Mouse (Mus musculus) MEL (cell line): ENCODE results near the gene Hspb6.

Experiments
- CTCF ChIP-seq, 3 experiments: IDR thresholded peaks in 2 of 3; conservative IDR thresholded peaks in 1 of 3; 2 replicates each; pipeline ENCODE4 v1.5.1; 2011 to 2012; ENCODE audit warnings: low read length in 3 of 3, low read depth in 2 of 3, mild to moderate bottlenecking in 2 of 3, improper control_type of control experiment in 1 of 3, inconsistent platforms in 1 of 3, mixed read lengths in 1 of 3, moderate library complexity in 1 of 3; ENCODE audit not compliant: control insufficient read depth in 1 of 3, insufficient read depth in 1 of 3, poor library complexity in 1 of 3, severe bottlenecking in 1 of 3
- EP300 ChIP-seq, 2 experiments: IDR thresholded peaks; 2 replicates each; pipeline ENCODE4 v1.6.1; 2011; ENCODE audit warnings: improper control_type of control experiment in 2 of 2, low read length in 2 of 2, low read depth in 1 of 2, mild to moderate bottlenecking in 1 of 2
- GATA1 ChIP-seq: IDR thresholded peaks from 2 replicates; pipeline ENCODE4 v1.6.1; 2011; ENCODE audit warnings: low read depth, low read length, improper control_type of control experiment
- JUND ChIP-seq: IDR thresholded peaks from 2 replicates; pipeline ENCODE4 v1.6.1; 2011; ENCODE audit warnings: low read depth, mild to moderate bottlenecking, improper control_type of control experiment, low read length
- MAX ChIP-seq: IDR thresholded peaks from 2 replicates; pipeline ENCODE4 v1.6.1; 2011; ENCODE audit warnings: low read length, improper control_type of control experiment
- MYC ChIP-seq: IDR thresholded peaks from 2 replicates; pipeline ENCODE4 v1.6.1; 2011; ENCODE audit warnings: low read depth, mild to moderate bottlenecking, low read length, improper control_type of control experiment, moderate library complexity
- POLR2A ChIP-seq, 2 experiments: IDR thresholded peaks; 2 replicates each; pipeline ENCODE4 v1.6.1; 2011 to 2012; ENCODE audit warnings: low read length in 2 of 2, mild to moderate bottlenecking in 2 of 2, control low read depth in 1 of 2, improper control_type of control experiment in 1 of 2, low read depth in 1 of 2, moderate library complexity in 1 of 2; ENCODE audit not compliant: control insufficient read depth in 1 of 2, insufficient read depth in 1 of 2, poor library complexity in 1 of 2
- POLR2AphosphoS5 ChIP-seq: IDR thresholded peaks from 2 replicates; pipeline ENCODE4 v1.6.1; 2012; ENCODE audit warnings: low read depth, borderline replicate concordance, mild to moderate bottlenecking, inconsistent platforms, low read length, moderate library complexity, mixed read lengths
- RCOR1 ChIP-seq: IDR thresholded peaks from 2 replicates; pipeline ENCODE4 v1.6.1; 2012; ENCODE audit warnings: low read depth, mild to moderate bottlenecking, inconsistent platforms, low read length, improper control_type of control experiment
- ZMIZ1 ChIP-seq: IDR thresholded peaks from 2 replicates; pipeline ENCODE4 v1.6.1; 2012; ENCODE audit warnings: low read depth, mild to moderate bottlenecking, inconsistent platforms, low read length, improper control_type of control experiment, moderate library complexity

- no peak for TF ChIP-seq CTCF (IDR thresholded peaks at IDR 0.05 in 2 of 3, conservative IDR thresholded peaks at IDR 0.05 in 1 of 3; ENCODE audit: control insufficient read depth in 1 of 3, insufficient read depth in 1 of 3, low read depth in 2 of 3, low read length in 3 of 3, poor library complexity in 1 of 3, severe bottlenecking in 1 of 3)
- TF ChIP-seq JUND = no peak
- no peak; a peak in 2 of 4 replicates for TF ChIP-seq POLR2A (IDR thresholded peaks at IDR 0.05; ENCODE audit: control insufficient read depth in 1 of 2, insufficient read depth in 1 of 2, low read depth in 1 of 2, low read length in 2 of 2, poor library complexity in 1 of 2)
- no peak for TF ChIP-seq MAX
- no peak for TF ChIP-seq MYC
- TF ChIP-seq GATA1 = no peak
- TF ChIP-seq EP300 (IDR thresholded peaks at IDR 0.05; ENCODE audit: low read depth in 1 of 2, low read length in 2 of 2) = peak in 1 of 2 experiments; percentile 14; a peak in 1 of 4 replicates
- TF ChIP-seq ZMIZ1 = no peak; the same call in 1 of the 2 replicates
- TF ChIP-seq RCOR1 = no peak
- TF ChIP-seq POLR2AphosphoS5 = no peak
These were observed 1.1 kb downstream of the Hspb6 start for GRCm38 (mm10) chr7:30553021-30553589.
